Mouse (Mus musculus) limb, embryonic 13.5 days (tissue): ENCODE data around the gene Cby3. TPM values are rescaled to one million over a fixed set of nuclear protein-coding genes. Genes with fewer than 3 reads are reported as not detected.
A peak's percentile ranks its signal among the peaks of the same experiment; 100 is the strongest.
"Not testable (repeated sequence)": the region's sequence is repeated elsewhere in the genome, so short reads cannot be mapped to it uniquely, and the experiment has no call there.

ENCODE experiments used
- ATAC-seq: fragments of 200-750 bp; cut with Nextera tagmentation; 2 replicates; pipeline ENCODE4 v1.8.0; 2017; ENCODE audit warnings: low read depth, moderate number of reproducible peaks, moderate TSS enrichment; ENCODE audit not compliant: low FRiP score
- H3K27ac ChIP-seq: fragments of 300-500 bp; sonication (generic); 2 replicates; pipeline ENCODE4 v1.5.1; 2015; ENCODE audit warnings: inconsistent platforms, mild to moderate bottlenecking, moderate library complexity
- H3K27me3 ChIP-seq: fragments of 300-500 bp; sonication (generic); 2 replicates; pipeline ENCODE4 v1.6.1; 2015; ENCODE audit warnings: mild to moderate bottlenecking, inconsistent platforms
- H3K36me3 ChIP-seq: fragments of 300-500 bp; sonication (generic); 2 replicates; pipeline ENCODE4 v1.6.1; 2015; ENCODE audit warnings: inconsistent platforms, mild to moderate bottlenecking, moderate library complexity
- H3K4me1 ChIP-seq: fragments of 300-500 bp; sonication (generic); 2 replicates; pipeline ENCODE4 v1.6.1; 2015; ENCODE audit warnings: inconsistent platforms
- H3K4me2 ChIP-seq: fragments of 300-500 bp; sonication (generic); replicated peaks from 2 replicates; pipeline ENCODE4 v1.6.1; 2015; ENCODE audit warnings: inconsistent platforms, mild to moderate bottlenecking, moderate library complexity
- H3K4me3 ChIP-seq: fragments of 300-500 bp; sonication (generic); 2 replicates; pipeline ENCODE4 v1.5.1; 2015; ENCODE audit warnings: moderate library complexity, mild to moderate bottlenecking, inconsistent platforms
- H3K9ac ChIP-seq: fragments of 300-500 bp; sonication (generic); 2 replicates; pipeline ENCODE4 v1.6.1; 2015; ENCODE audit warnings: mild to moderate bottlenecking, inconsistent platforms
- H3K9me3 ChIP-seq: fragments of 300-500 bp; sonication (generic); 2 replicates; pipeline ENCODE4 v1.6.1; 2016; ENCODE audit warnings: inconsistent platforms
- WGBS: fragments of 180-500 bp; shearing (Covaris S2); methylation state at CpG from one replicate; pipeline ENCODE4 v1.1.7; 2015; 5-methylcytosine and 5-hydroxymethylcytosine counted together
- polyA plus RNA-seq: library from polyadenylated mRNA; unstranded; fragments of >200 nt; fragmentation: Nextera tagmentation; extraction: Ambion mirVana; gene quantifications from 2 replicates; pipeline ENCODE4 v1.2.1, GENCODE M21; 2015

The Cby3 gene
- polyA plus RNA-seq, 1 experiment from 2014 or later: 0.79 TPM

- ATAC-seq: no peak
- Histone ChIP-seq H3K27ac (no peak overlapping the region), H3K4me3 (no peak overlapping the region), H3K4me2 (no peak overlapping the region), H3K9ac (no peak overlapping the region), H3K36me3 (peaks cover 4% of the 10 kb centered on the region; the same call in 1 of the 2 replicates), H3K9me3 (no peaks in the 10 kb centered on the region), H3K27me3 (no peaks in the 10 kb centered on the region), H3K4me1 (no peaks in the 10 kb centered on the region)
- 86% methylated on average over 3 of the region's 3 CpGs for WGBS
Observed at GRCm38 (mm10) chr11:50333181-50333580, 21.1 kb upstream of the Cby3 start.

- 23% methylated on average over 1 of the region's 1 CpGs for WGBS
- no peak overlapping the region for H3K4me3 ChIP-seq
Observed at GRCm38 (mm10) chr11:50336126-50336525, 18.1 kb upstream of the Cby3 start.

GRCm38 (mm10) chr11:50336891-50337290 is 17.4 kb upstream of the Cby3 start:
- no peak overlapping the region for H3K27ac ChIP-seq
- no peaks in the 10 kb centered on the region for H3K36me3 ChIP-seq
- no peak overlapping the region for H3K9ac ChIP-seq
- H3K4me1 ChIP-seq: no peaks in the 10 kb centered on the region
- H3K4me3 ChIP-seq: no peak overlapping the region
- no peak overlapping the region for H3K4me2 ChIP-seq
- WGBS: 75% methylated on average over 4 of the region's 4 CpGs
- H3K9me3 ChIP-seq: no peaks in the 10 kb centered on the region
- no peaks in the 10 kb centered on the region for H3K27me3 ChIP-seq
- no peak for ATAC-seq

More at GRCm38 (mm10) chr11:50336126-50336525, 18.1 kb upstream of the Cby3 start:
- H3K27ac ChIP-seq: no peak overlapping the region
- no peak overlapping the region for H3K4me2 ChIP-seq
- H3K4me1 ChIP-seq: no peaks in the 10 kb centered on the region
- no peak for ATAC-seq
- H3K9me3 ChIP-seq: no peaks in the 10 kb centered on the region
- H3K9ac ChIP-seq: no peak overlapping the region
- H3K36me3 ChIP-seq: no peaks in the 10 kb centered on the region
- H3K27me3 ChIP-seq: no peaks in the 10 kb centered on the region

GRCm38 (mm10) chr11:50345486-50345885 is 8.8 kb upstream of the Cby3 start:
- H3K9me3 ChIP-seq: no peaks in the 10 kb centered on the region
- H3K27ac ChIP-seq: no peak overlapping the region
- H3K4me2 ChIP-seq: no peak overlapping the region
- ATAC-seq: no peak
- no peaks in the 10 kb centered on the region for H3K4me1 ChIP-seq
- no peaks in the 10 kb centered on the region for H3K36me3 ChIP-seq
- H3K27me3 ChIP-seq: no peaks in the 10 kb centered on the region
- H3K4me3 ChIP-seq: no peak overlapping the region
- 82% methylated on average over 4 of the region's 4 CpGs for WGBS
- no peak overlapping the region for H3K9ac ChIP-seq

GRCm38 (mm10) chr11:50346256-50347032 is 7.8 kb upstream of the Cby3 start:
- H3K27me3 ChIP-seq: no peaks in the 10 kb centered on the region
- H3K4me3 ChIP-seq: no peak overlapping the region
- H3K4me2 ChIP-seq: no peak overlapping the region
- ATAC-seq: no peak
- no peak overlapping the region for H3K27ac ChIP-seq
- H3K9ac ChIP-seq: no peak overlapping the region
- H3K4me1 ChIP-seq: no peaks in the 10 kb centered on the region
- no peaks in the 10 kb centered on the region for H3K36me3 ChIP-seq
- WGBS: 86% methylated on average over 9 of the region's 9 CpGs
- H3K9me3 ChIP-seq: no peaks in the 10 kb centered on the region

- no peaks in the 10 kb centered on the region for H3K36me3 ChIP-seq
- no peak overlapping the region for H3K4me3 ChIP-seq
- no peak overlapping the region for H3K27ac ChIP-seq
- no peaks in the 10 kb centered on the region for H3K27me3 ChIP-seq
- H3K4me1 ChIP-seq: no peaks in the 10 kb centered on the region
- 65% methylated on average over 2 of the region's 2 CpGs for WGBS
- H3K4me2 ChIP-seq: no peak overlapping the region
- H3K9me3 ChIP-seq: no peaks in the 10 kb centered on the region
- H3K9ac ChIP-seq: no peak overlapping the region
- ATAC-seq: no peak
Observed at GRCm38 (mm10) chr11:50352177-50352576, 2.1 kb upstream of the Cby3 start.

- Histone ChIP-seq H3K4me3 (no peak overlapping the region), H3K9ac (no peak overlapping the region), H3K27ac (no peak overlapping the region), H3K36me3 (no peaks in the 10 kb centered on the region), H3K27me3 (no peaks in the 10 kb centered on the region; the same call in 1 of the 2 replicates), H3K4me2 (no peak overlapping the region), H3K4me1 (no peaks in the 10 kb centered on the region), H3K9me3 (no peaks in the 10 kb centered on the region)
- no peak for ATAC-seq
- WGBS: 60% methylated on average over 3 of the region's 3 CpGs
Observed at GRCm38 (mm10) chr11:50354851-50355250, 589 bp downstream of the Cby3 start.

GRCm38 (mm10) chr11:50355395-50355794 is 1.1 kb downstream of the Cby3 start:
- H3K4me3 ChIP-seq: no peak overlapping the region
- H3K4me1 ChIP-seq: no peaks in the 10 kb centered on the region
- H3K27me3 ChIP-seq: no peaks in the 10 kb centered on the region; the same call in 1 of the 2 replicates
- H3K9me3 ChIP-seq: no peaks in the 10 kb centered on the region
- no peak overlapping the region for H3K4me2 ChIP-seq
- no peak overlapping the region for H3K27ac ChIP-seq
- H3K9ac ChIP-seq: no peak overlapping the region
- H3K36me3 ChIP-seq: no peaks in the 10 kb centered on the region
- 75% methylated on average over 1 of the region's 1 CpGs for WGBS
- ATAC-seq: no peak

GRCm38 (mm10) chr11:50358950-50359861 is 4.9 kb downstream of the Cby3 start:
- no peaks in the 10 kb centered on the region; the same call in 1 of the 2 replicates for H3K27me3 ChIP-seq
- peak; percentile 71 for ATAC-seq
- peak overlapping the region; percentile 89 for H3K4me2 ChIP-seq
- H3K9ac ChIP-seq: peak overlapping the region; percentile 74
- H3K9me3 ChIP-seq: no peaks in the 10 kb centered on the region
- WGBS: 2% methylated on average over 74 of the region's 74 CpGs
- H3K27ac ChIP-seq: peak overlapping the region; percentile 39; the same call in 1 of the 2 replicates
- H3K4me3 ChIP-seq: peak overlapping the region; percentile 58
- H3K36me3 ChIP-seq: no peaks in the 10 kb centered on the region
- no peaks in the 10 kb centered on the region for H3K4me1 ChIP-seq

GRCm38 (mm10) chr11:50361282-50361681 is 7.0 kb downstream of the Cby3 start:
- H3K27me3 ChIP-seq, H3K9me3 ChIP-seq, H3K4me2 ChIP-seq, H3K27ac ChIP-seq, H3K9ac ChIP-seq, H3K4me3 ChIP-seq, ATAC-seq, H3K36me3 ChIP-seq, H3K4me1 ChIP-seq: not testable (repeated sequence)
- WGBS: 69% methylated on average over 1 of the region's 1 CpGs

GRCm38 (mm10) chr11:50364548-50364947 is 10.3 kb downstream of the Cby3 start:
- Histone ChIP-seq H3K27ac (no peak overlapping the region), H3K4me3 (no peak overlapping the region), H3K36me3 (no peaks in the 10 kb centered on the region), H3K9ac (no peak overlapping the region), H3K4me1 (no peaks in the 10 kb centered on the region), H3K4me2 (no peak overlapping the region), H3K27me3 (no peaks in the 10 kb centered on the region), H3K9me3 (no peaks in the 10 kb centered on the region)
- ATAC-seq: peak; percentile 70; the same call in 1 of the 2 replicates
- 6% methylated on average over 4 of the region's 4 CpGs for WGBS

GRCm38 (mm10) chr11:50365322-50365721 is 11.1 kb downstream of the Cby3 start:
- Histone ChIP-seq H3K9ac (no peak overlapping the region), H3K4me1 (no peaks in the 10 kb centered on the region), H3K9me3 (no peaks in the 10 kb centered on the region), H3K27me3 (no peaks in the 10 kb centered on the region), H3K27ac (no peak overlapping the region), H3K4me3 (no peak overlapping the region), H3K36me3 (no peaks in the 10 kb centered on the region), H3K4me2 (no peak overlapping the region)
- no peak for ATAC-seq
